Comparison of ENCODE assay signal across 9 mouse cellular contexts in genomic region chr9:46175300-46175699, GRCm38 (mm10). TPM values are rescaled to one million over a fixed set of nuclear protein-coding genes. Genes with fewer than 3 reads are reported as not detected.
DNase-seq lines count a peak whose midpoint lies in the region; ATAC-seq and TF ChIP-seq lines count a peak whose summit lies in the region.
"Had no signal": no experiment of that assay in that cellular context is flagged by ENCODE, and none has a peak within 500 bp of the region (broad histone marks: within the 10 kb centered on the region; RNA-seq: fewer than 3 reads in every experiment).

No protein-coding gene starts in this region.

- H3K36me3 ChIP-seq in ES-Bruce4 (ENCODE audit: control insufficient read depth, insufficient read depth, low read length, poor library complexity, severe bottlenecking) = no peaks in the 10 kb centered on the region
- peaks cover 4% of the 10 kb centered on the region; the same call in 1 of the 2 replicates for H3K36me3 ChIP-seq in hindbrain, postnatal 0 days (ENCODE audit: insufficient read depth, low read length)

- WGBS in hindbrain, postnatal 0 days = 94% methylated on average over 1 of the region's 1 CpGs

- H3K9ac ChIP-seq in ES-Bruce4 (ENCODE audit: low read depth, poor library complexity, severe bottlenecking) = no peak overlapping the region
- no peak overlapping the region for H3K9ac ChIP-seq in hindbrain, postnatal 0 days (replicated peaks; ENCODE audit: low read length)

- H3K27me3 ChIP-seq in ES-Bruce4 (ENCODE audit: control insufficient read depth, insufficient read depth, low read length, poor library complexity, severe bottlenecking) = no peaks in the 10 kb centered on the region
- no peaks in the 10 kb centered on the region for H3K27me3 ChIP-seq in hindbrain, postnatal 0 days (ENCODE audit: insufficient read depth, low read length)

- no peak overlapping the region for H3K4me3 ChIP-seq in ES-Bruce4 (ENCODE audit: low read depth, low read length)
- H3K4me3 ChIP-seq in hindbrain, postnatal 0 days (ENCODE audit: low read length) = no peak overlapping the region
- H3K4me3 ChIP-seq: erythroblast, embryonic 14.5 days had no signal

- TF ChIP-seq CTCF in ES-Bruce4 (IDR thresholded peaks at IDR 0.05; ENCODE audit: low read depth, low read length) = no peak
- no peak for TF ChIP-seq CTCF in hindbrain, postnatal 0 days (IDR thresholded peaks at IDR 0.05; ENCODE audit: low read depth)

- peak; percentile 92 to 95 for ATAC-seq in hematopoietic stem cell, adult 5-6 weeks (replicated peaks in 1 of 2; ENCODE audit: insufficient read depth in 1 of 2, low FRiP score in 2 of 2, low TSS enrichment in 1 of 2, low read depth in 1 of 2, poor library complexity in 2 of 2, severe bottlenecking in 2 of 2)
- ATAC-seq in hindbrain, postnatal 0 days = no peak
- ATAC-seq in erythroid progenitor cell, adult 5-6 weeks (replicated peaks; ENCODE audit: low FRiP score, poor library complexity, severe bottlenecking) = no peak

- H3K4me2 ChIP-seq in hindbrain, postnatal 0 days (ENCODE audit: low read depth, low read length) = no peak overlapping the region

- H3K4me1 ChIP-seq in ES-Bruce4 (ENCODE audit: control insufficient read depth, insufficient read depth, low read length) = peaks cover 3% of the 10 kb centered on the region
- H3K4me1 ChIP-seq in hindbrain, postnatal 0 days (ENCODE audit: insufficient read depth, low read length) = 0 out of 2 replicates have a peak, but pooled peaks cover 4% of the 10 kb centered on the region

- TF ChIP-seq POLR2A in ES-Bruce4 (IDR thresholded peaks at IDR 0.05; ENCODE audit: insufficient read depth, low read length) = no peak

- TF ChIP-seq EP300 in ES-Bruce4 (IDR thresholded peaks at IDR 0.05; ENCODE audit: insufficient read depth, low read depth, low read length) = no peak

- no peaks in the 10 kb centered on the region for H3K9me3 ChIP-seq in ES-Bruce4 (replicated peaks; ENCODE audit: control insufficient read depth, insufficient read depth, low read length, poor library complexity, severe bottlenecking)
- H3K9me3 ChIP-seq in hindbrain, postnatal 0 days (ENCODE audit: low read length) = no peaks in the 10 kb centered on the region

- H3K27ac ChIP-seq in ES-Bruce4 (ENCODE audit: insufficient read depth, low read length) = 0 out of 2 replicates have a peak overlapping the region, but pooled peaks have one; percentile 58
- no peak overlapping the region for H3K27ac ChIP-seq in hindbrain, postnatal 0 days

- peak; percentile 96 for DNase-seq in 416B (ENCODE audit: low read depth)
- peak; percentile 63 to 75 for DNase-seq in lung, postnatal 4 days
- DNase-seq in thymus, postnatal 4 days = peak; percentile 88
- DNase-seq in hindbrain, postnatal 0 days (ENCODE audit: low spot score) = no peak
- no peak for DNase-seq in left cerebral cortex, adult 11 months (ENCODE audit: low spot score)

RNA-seq across cellular contexts. Expression of gene Apoa1, which starts 53.1 kb away (rescaled TPM):
- not detected in 2 replicates for polyA plus RNA-seq in ES-Bruce4 (2011; ENCODE audit: insufficient read depth, insufficient read length, low read depth, missing spikeins)
- total RNA-seq in hematopoietic stem cell, adult 5-6 weeks (2017) = not detected in 2 replicates
- 1.6 TPM in 1 of 2 replicates, not detected in the other for total RNA-seq in hindbrain, postnatal 0 days (2014; rRNA removed)
- 3.4 and 4.5 TPM in 2 replicates for polyA plus RNA-seq in hindbrain, postnatal 0 days (2015; fragmentation: Nextera tagmentation; extraction: Ambion mirVana)
- total RNA-seq in erythroid progenitor cell, adult 5-6 weeks (2015; ENCODE audit: low replicate concordance) = not detected in 2 replicates
- total RNA-seq in erythroid progenitor cell, adult 5-6 weeks (2017; ENCODE audit: low replicate concordance) = not detected in 2 replicates

Comparison
In these comparisons a context has a peak if more than half of its experiments do, and no peak if none do; other contexts are left out.
1. DNase-seq: peak in 416B (single experiment), lung, postnatal 4 days (2 of 2) and thymus, postnatal 4 days (single experiment); none in hindbrain, postnatal 0 days (single experiment) and left cerebral cortex, adult 11 months (single experiment).
2. ATAC-seq: peak in hematopoietic stem cell, adult 5-6 weeks (2 of 2); none in hindbrain, postnatal 0 days (single experiment) and erythroid progenitor cell, adult 5-6 weeks (single experiment).